In genomic region chr3:32188521-32188920, GRCm38 (mm10) we compare ENCODE assay signal across 9 mouse cellular contexts.
DNase-seq lines count a peak whose midpoint lies in the region; ATAC-seq and TF ChIP-seq lines count a peak whose summit lies in the region.
"Had no signal": no experiment of that assay in that cellular context is flagged by ENCODE, and none has a peak within 500 bp of the region (broad histone marks: within the 10 kb centered on the region; RNA-seq: fewer than 3 reads in every experiment).

No protein-coding gene starts in this region.

- no peak for ATAC-seq in heart, embryonic 12.5 days (ENCODE audit: insufficient number of reproducible peaks, low FRiP score)
- no peak for ATAC-seq in liver, embryonic 14.5 days (ENCODE audit: insufficient read depth)

- H3K9me3 ChIP-seq in heart, embryonic 12.5 days (replicated peaks), result no peaks in the 10 kb centered on the region
- no peaks in the 10 kb centered on the region for H3K9me3 ChIP-seq in embryonic facial prominence, embryonic 10.5 days
- no peaks in the 10 kb centered on the region for H3K9me3 ChIP-seq in liver, embryonic 14.5 days (ENCODE audit: control insufficient read depth, low read length)
- H3K9me3 ChIP-seq: stomach, embryonic 15.5 days had no signal

- TF ChIP-seq POLR2A in heart, adult 2 months (IDR thresholded peaks at IDR 0.05; ENCODE audit: insufficient read depth, low read depth, low read length), result no peak
- TF ChIP-seq POLR2A in small intestine, adult 2 months (IDR thresholded peaks at IDR 0.05; ENCODE audit: low read depth, low read length), result no peak

- TF ChIP-seq EP300 in heart, adult 2 months (IDR thresholded peaks at IDR 0.05; ENCODE audit: insufficient read depth, low read depth, low read length), result no peak
- no peak for TF ChIP-seq EP300 in liver, embryonic 14.5 days (IDR thresholded peaks at IDR 0.05; ENCODE audit: low read depth)

- no peaks in the 10 kb centered on the region for H3K27me3 ChIP-seq in heart, adult 2 months (ENCODE audit: control insufficient read depth, insufficient read depth, low read length)
- no peaks in the 10 kb centered on the region for H3K27me3 ChIP-seq in heart, embryonic 12.5 days (replicated peaks)
- H3K27me3 ChIP-seq in embryonic facial prominence, embryonic 10.5 days (replicated peaks; ENCODE audit: low read depth, poor library complexity, severe bottlenecking), result no peaks in the 10 kb centered on the region
- H3K27me3 ChIP-seq in liver, embryonic 14.5 days (ENCODE audit: control insufficient read depth, insufficient read depth, low read length), result no peaks in the 10 kb centered on the region
- no peaks in the 10 kb centered on the region for H3K27me3 ChIP-seq in small intestine, adult 2 months (ENCODE audit: control insufficient read depth, insufficient read depth, low read length)
- H3K27me3 ChIP-seq: stomach, embryonic 15.5 days had no signal

- no peaks in the 10 kb centered on the region for H3K36me3 ChIP-seq in heart, adult 2 months (ENCODE audit: control insufficient read depth, insufficient read depth, low read length)
- H3K36me3 ChIP-seq in heart, embryonic 12.5 days, result no peaks in the 10 kb centered on the region
- no peaks in the 10 kb centered on the region for H3K36me3 ChIP-seq in embryonic facial prominence, embryonic 10.5 days (replicated peaks)
- no peaks in the 10 kb centered on the region for H3K36me3 ChIP-seq in liver, embryonic 14.5 days (replicated peaks; ENCODE audit: control insufficient read depth, insufficient read depth, low read depth)
- H3K36me3 ChIP-seq in small intestine, adult 2 months (ENCODE audit: control insufficient read depth, insufficient read depth, low read length), result no peaks in the 10 kb centered on the region
- H3K36me3 ChIP-seq: stomach, embryonic 15.5 days had no signal

- no peak overlapping the region for H3K9ac ChIP-seq in heart, adult 2 months (ENCODE audit: low read depth, low read length)
- no peak overlapping the region for H3K9ac ChIP-seq in heart, embryonic 12.5 days
- no peak overlapping the region for H3K9ac ChIP-seq in liver, embryonic 14.5 days (replicated peaks)
- H3K9ac ChIP-seq: stomach, embryonic 15.5 days had no signal

- no peaks in the 10 kb centered on the region for H3K4me1 ChIP-seq in heart, adult 2 months (ENCODE audit: control insufficient read depth, insufficient read depth, low read length)
- H3K4me1 ChIP-seq in heart, embryonic 12.5 days (replicated peaks), result 0 out of 2 replicates have a peak, but pooled peaks cover 9% of the 10 kb centered on the region
- H3K4me1 ChIP-seq in embryonic facial prominence, embryonic 10.5 days, result peaks cover 9% of the 10 kb centered on the region; the same call in 1 of the 2 replicates
- H3K4me1 ChIP-seq in liver, embryonic 14.5 days (replicated peaks; ENCODE audit: control insufficient read depth in 2 of 2, insufficient read depth in 2 of 2, low read length in 1 of 2), result no peaks in the 10 kb centered on the region
- no peaks in the 10 kb centered on the region for H3K4me1 ChIP-seq in small intestine, adult 2 months (ENCODE audit: control insufficient read depth, insufficient read depth, insufficient read length, low read length)
- H3K4me1 ChIP-seq: stomach, embryonic 15.5 days had no signal

- H3K79me2 ChIP-seq in heart, adult 2 months (replicated peaks; ENCODE audit: control insufficient read depth, insufficient read depth, low read length), result no peaks in the 10 kb centered on the region

- intact Hi-C loops in heart, adult 2 months (cut with DNase I), result loop anchor here (2.0 kb wide), 1 partner anchor 398 kb away; no protein-coding TSS in a partner anchor

- DNase-seq in heart, adult 2 months, result peak in 1 of 2 experiments; percentile 21
- peak; percentile 45 for DNase-seq in 416B (ENCODE audit: low read depth)
- peak; percentile 10 to 50 for DNase-seq in adrenal gland, postnatal 4 days (ENCODE audit: low spot score in 2 of 2)
- DNase-seq in embryonic facial prominence, embryonic 10.5 days (ENCODE audit: low spot score), result peak; percentile 69
- DNase-seq in kidney, postnatal 14 days, result peak; percentile 51
- DNase-seq in liver, embryonic 14.5 days (ENCODE audit: low read depth in 3 of 3, low spot score in 3 of 3), result peak in 1 of 3 experiments; percentile 3

- no peak overlapping the region for H3K4me2 ChIP-seq in heart, embryonic 12.5 days
- no peak overlapping the region for H3K4me2 ChIP-seq in liver, embryonic 14.5 days (ENCODE audit: low read depth)
- H3K4me2 ChIP-seq: stomach, embryonic 15.5 days had no signal

- 33% methylated on average over 5 of the region's 5 CpGs for WGBS in heart, adult 2 months
- 29% methylated on average over 5 of the region's 5 CpGs for WGBS in heart, embryonic 12.5 days
- 30% methylated on average over 5 of the region's 5 CpGs for WGBS in embryonic facial prominence, embryonic 10.5 days
- WGBS in liver, embryonic 14.5 days (ENCODE audit: insufficient replicate concordance), result 30% methylated on average over 5 of the region's 5 CpGs
- 36% methylated on average over 5 of the region's 5 CpGs for WGBS in small intestine, adult 2 months

- H3K27ac ChIP-seq in heart, adult 2 months, result no peak overlapping the region
- H3K27ac ChIP-seq in heart, embryonic 12.5 days (ENCODE audit: poor library complexity, severe bottlenecking), result no peak overlapping the region
- no peak overlapping the region for H3K27ac ChIP-seq in embryonic facial prominence, embryonic 10.5 days (replicated peaks)
- no peak overlapping the region for H3K27ac ChIP-seq in liver, embryonic 14.5 days
- H3K27ac ChIP-seq in small intestine, adult 2 months (ENCODE audit: insufficient read depth, low read depth, low read length), result no peak overlapping the region
- H3K27ac ChIP-seq: stomach, embryonic 15.5 days had no signal

- TF ChIP-seq CTCF in heart, adult 2 months (IDR thresholded peaks at IDR 0.05), result peak; percentile 72
- TF ChIP-seq CTCF in liver, embryonic 14.5 days (IDR thresholded peaks at IDR 0.05; ENCODE audit: low read depth), result peak; percentile 73
- peak; percentile 42; the same call in 1 of the 2 replicates for TF ChIP-seq CTCF in small intestine, adult 2 months (IDR thresholded peaks at IDR 0.05; ENCODE audit: extremely low read depth, insufficient read length, insufficient replicate concordance, low read depth, low read length)

- no peak overlapping the region for H3K4me3 ChIP-seq in heart, adult 2 months
- H3K4me3 ChIP-seq in heart, embryonic 12.5 days, result no peak overlapping the region
- no peak overlapping the region for H3K4me3 ChIP-seq in embryonic facial prominence, embryonic 10.5 days
- no peak overlapping the region for H3K4me3 ChIP-seq in liver, embryonic 14.5 days (ENCODE audit: insufficient read depth in 1 of 2, low read depth in 2 of 2, low read length in 2 of 2)
- no peak overlapping the region for H3K4me3 ChIP-seq in small intestine, adult 2 months (ENCODE audit: low read depth, low read length)
- H3K4me3 ChIP-seq: stomach, embryonic 15.5 days had no signal
